Mouse (Mus musculus) heart, embryonic 12.5 days (tissue): ENCODE results near the gene Tmem235. TPM values are rescaled to one million over a fixed set of nuclear protein-coding genes. Genes with fewer than 3 reads are reported as not detected.
"Not testable (repeated sequence)": the region's sequence is repeated elsewhere in the genome, so short reads cannot be mapped to it uniquely, and the experiment has no call there.

Experiments
- ATAC-seq: fragments of 200-750 bp; cut with Nextera tagmentation; 2 replicates; pipeline ENCODE4 v1.8.0; 2017; ENCODE audit warnings: moderate TSS enrichment, moderate library complexity; ENCODE audit not compliant: insufficient number of reproducible peaks, low FRiP score
- H3K27ac ChIP-seq: fragments of 300-500 bp; sonication (generic); 2 replicates; pipeline ENCODE4 v1.5.1; 2016; ENCODE audit warnings: mild to moderate bottlenecking, moderate library complexity; ENCODE audit not compliant: poor library complexity, severe bottlenecking
- H3K27me3 ChIP-seq: fragments of 300-500 bp; sonication (generic); replicated peaks from 2 replicates; pipeline ENCODE4 v1.6.1; 2016; ENCODE audit warnings: mild to moderate bottlenecking, moderate library complexity
- H3K36me3 ChIP-seq: fragments of 300-500 bp; sonication (generic); 2 replicates; pipeline ENCODE4 v1.6.1; 2016; ENCODE audit warnings: mild to moderate bottlenecking, moderate library complexity
- H3K4me1 ChIP-seq: fragments of 300-500 bp; sonication (generic); replicated peaks from 2 replicates; pipeline ENCODE4 v1.6.1; 2016; ENCODE audit warnings: mild to moderate bottlenecking
- H3K4me2 ChIP-seq: fragments of 300-500 bp; sonication (generic); 2 replicates; pipeline ENCODE4 v1.6.1; 2016; ENCODE audit warnings: mild to moderate bottlenecking, moderate library complexity
- H3K4me3 ChIP-seq: fragments of 300-500 bp; sonication (generic); 2 replicates; pipeline ENCODE4 v1.5.1; 2016; ENCODE audit warnings: mild to moderate bottlenecking
- H3K9ac ChIP-seq: fragments of 300-500 bp; sonication (generic); 2 replicates; pipeline ENCODE4 v1.6.1; 2016; ENCODE audit warnings: mild to moderate bottlenecking, moderate library complexity
- H3K9me3 ChIP-seq: fragments of 300-500 bp; sonication (generic); replicated peaks from 2 replicates; pipeline ENCODE4 v1.6.1; 2016; ENCODE audit warnings: mild to moderate bottlenecking, moderate library complexity
- WGBS: fragments of 180-500 bp; shearing (Covaris S2); methylation state at CpG from one replicate; pipeline ENCODE4 v1.1.7; 2016; 5-methylcytosine and 5-hydroxymethylcytosine counted together
- polyA plus RNA-seq: library from polyadenylated mRNA; unstranded; fragments of >200 nt; fragmentation: Nextera tagmentation; extraction: Ambion mirVana; gene quantifications from 2 replicates; pipeline ENCODE4 v1.2.1, GENCODE M21; 2016

Gene Tmem235
- polyA plus RNA-seq: not detected in 2 replicates

- peaks cover 24% of the 10 kb centered on the region for H3K36me3 ChIP-seq
- ATAC-seq: no peak
- H3K4me3 ChIP-seq: 0 out of 2 replicates have a peak within 1 kb of the TSS, but pooled peaks have one; percentile 4
- H3K27me3 ChIP-seq: peaks cover 76% of the 10 kb centered on the region
- H3K9ac ChIP-seq: 0 out of 2 replicates have a peak within 1 kb of the TSS, but pooled peaks have one; percentile 13
- WGBS: 3% methylated on average over 23 of the region's 23 CpGs
- H3K4me2 ChIP-seq: peak within 1 kb of the TSS; percentile 49
- no peak within 1 kb of the TSS for H3K27ac ChIP-seq
- H3K4me1 ChIP-seq: peaks cover 10% of the 10 kb centered on the region
- H3K9me3 ChIP-seq: no peaks in the 10 kb centered on the region
Measured at GRCm38 (mm10) chr11:117860601-117861000, at the start of gene Tmem235. TSS of gene Tmem235 (plus strand) at chr11:117860752.

- Histone ChIP-seq H3K27ac (no peak overlapping the region), H3K4me3 (no peak overlapping the region), H3K27me3 (no peaks in the 10 kb centered on the region), H3K4me2 (no peak overlapping the region), H3K36me3 (peaks cover 71% of the 10 kb centered on the region), H3K4me1 (peaks cover 40% of the 10 kb centered on the region), H3K9ac (no peak overlapping the region), H3K9me3 (no peaks in the 10 kb centered on the region)
- 62% methylated on average over 5 of the region's 5 CpGs for WGBS
- ATAC-seq: no peak
Measured at GRCm38 (mm10) chr11:117813867-117814266, 46.7 kb upstream of the Tmem235 start.

GRCm38 (mm10) chr11:117814704-117815366, 45.7 kb upstream of the Tmem235 start:
- Histone ChIP-seq H3K4me3 (no peak overlapping the region), H3K27me3 (no peaks in the 10 kb centered on the region), H3K4me2 (no peak overlapping the region), H3K9me3 (no peaks in the 10 kb centered on the region), H3K36me3 (peaks cover 80% of the 10 kb centered on the region), H3K4me1 (peaks cover 45% of the 10 kb centered on the region), H3K9ac (no peak overlapping the region), H3K27ac (no peak overlapping the region)
- 88% methylated on average over 6 of the region's 6 CpGs for WGBS
- ATAC-seq: no peak

- WGBS: 77% methylated on average over 9 of the region's 9 CpGs
- H3K27me3 ChIP-seq, H3K27ac ChIP-seq, ATAC-seq, H3K9me3 ChIP-seq, H3K9ac ChIP-seq, H3K4me3 ChIP-seq, H3K4me2 ChIP-seq: not testable (repeated sequence)
- H3K4me1 ChIP-seq: peaks cover 42% of the 10 kb centered on the region
- H3K36me3 ChIP-seq: peaks cover 91% of the 10 kb centered on the region
Measured at GRCm38 (mm10) chr11:117815850-117816249, 44.7 kb upstream of the Tmem235 start.

- Histone ChIP-seq H3K9ac (no peak overlapping the region), H3K4me1 (peaks cover 36% of the 10 kb centered on the region), H3K4me3 (no peak overlapping the region), H3K27me3 (no peaks in the 10 kb centered on the region), H3K4me2 (no peak overlapping the region), H3K9me3 (no peaks in the 10 kb centered on the region), H3K36me3 (peaks cover 97% of the 10 kb centered on the region), H3K27ac (no peak overlapping the region)
- WGBS: 91% methylated on average over 13 of the region's 13 CpGs
- no peak for ATAC-seq
Measured at GRCm38 (mm10) chr11:117816389-117816996, 44.1 kb upstream of the Tmem235 start.

GRCm38 (mm10) chr11:117819095-117819494, 41.5 kb upstream of the Tmem235 start:
- Histone ChIP-seq H3K4me3 (no peak overlapping the region), H3K4me1 (peaks cover 49% of the 10 kb centered on the region), H3K4me2 (no peak overlapping the region), H3K27me3 (no peaks in the 10 kb centered on the region), H3K36me3 (peaks cover 96% of the 10 kb centered on the region), H3K27ac (peak overlapping the region; percentile 40; the same call in 1 of the 2 replicates), H3K9me3 (no peaks in the 10 kb centered on the region), H3K9ac (peak overlapping the region; percentile 9; the same call in 1 of the 2 replicates)
- no peak for ATAC-seq
- 68% methylated on average over 8 of the region's 8 CpGs for WGBS

GRCm38 (mm10) chr11:117820173-117820572, 40.4 kb upstream of the Tmem235 start:
- Histone ChIP-seq H3K9me3 (no peaks in the 10 kb centered on the region), H3K27me3 (no peaks in the 10 kb centered on the region), H3K27ac (0 out of 2 replicates have a peak overlapping the region, but pooled peaks have one; percentile 21), H3K4me1 (peaks cover 49% of the 10 kb centered on the region), H3K4me2 (no peak overlapping the region), H3K4me3 (no peak overlapping the region), H3K36me3 (peaks cover 85% of the 10 kb centered on the region), H3K9ac (no peak overlapping the region)
- WGBS: 90% methylated on average over 7 of the region's 7 CpGs
- ATAC-seq: no peak

- H3K4me1 ChIP-seq: peaks cover 55% of the 10 kb centered on the region
- no peak overlapping the region for H3K4me2 ChIP-seq
- peaks cover 68% of the 10 kb centered on the region for H3K36me3 ChIP-seq
- no peak overlapping the region for H3K27ac ChIP-seq
- no peak overlapping the region for H3K9ac ChIP-seq
- no peaks in the 10 kb centered on the region for H3K27me3 ChIP-seq
- no peak for ATAC-seq
- 91% methylated on average over 9 of the region's 9 CpGs for WGBS
- H3K4me3 ChIP-seq: no peak overlapping the region
- H3K9me3 ChIP-seq: no peaks in the 10 kb centered on the region
Measured at GRCm38 (mm10) chr11:117821868-117822267, 38.7 kb upstream of the Tmem235 start.

GRCm38 (mm10) chr11:117822728-117823241, 37.8 kb upstream of the Tmem235 start:
- no peak for ATAC-seq
- H3K27ac ChIP-seq: peak overlapping the region; percentile 34; the same call in 1 of the 2 replicates
- WGBS: 65% methylated on average over 7 of the region's 7 CpGs
- H3K9me3 ChIP-seq: no peaks in the 10 kb centered on the region
- 0 out of 2 replicates have a peak overlapping the region, but pooled peaks have one; percentile 1 for H3K9ac ChIP-seq
- H3K4me3 ChIP-seq: no peak overlapping the region
- peaks cover 59% of the 10 kb centered on the region for H3K36me3 ChIP-seq
- H3K27me3 ChIP-seq: no peaks in the 10 kb centered on the region
- H3K4me2 ChIP-seq: 0 out of 2 replicates have a peak overlapping the region, but pooled peaks have one; percentile 2
- peaks cover 64% of the 10 kb centered on the region for H3K4me1 ChIP-seq

- Histone ChIP-seq H3K4me3 (no peak overlapping the region), H3K9me3 (no peaks in the 10 kb centered on the region), H3K27me3 (no peaks in the 10 kb centered on the region), H3K27ac (peak overlapping the region; percentile 34; the same call in 1 of the 2 replicates), H3K4me2 (0 out of 2 replicates have a peak overlapping the region, but pooled peaks have one; percentile 92), H3K9ac (0 out of 2 replicates have a peak overlapping the region, but pooled peaks have one; percentile 1), H3K4me1 (peaks cover 70% of the 10 kb centered on the region), H3K36me3 (peaks cover 52% of the 10 kb centered on the region)
- ATAC-seq: no peak
- 90% methylated on average over 6 of the region's 6 CpGs for WGBS
Measured at GRCm38 (mm10) chr11:117823411-117823810, 37.1 kb upstream of the Tmem235 start.
